Mouse (Mus musculus) heart, embryonic 15.5 days (tissue): ENCODE results near the gene Tmem221. TPM values are rescaled to one million over a fixed set of nuclear protein-coding genes. Genes with fewer than 3 reads are reported as not detected.

ENCODE experiments used
- ATAC-seq: fragments of 200-750 bp; cut with Nextera tagmentation; replicated peaks from 2 replicates; pipeline ENCODE4 v1.8.0; 2017; ENCODE audit warnings: low read depth, moderate TSS enrichment; ENCODE audit not compliant: insufficient number of reproducible peaks, insufficient read depth, low FRiP score
- H3K27ac ChIP-seq: fragments of 300-500 bp; sonication (generic); 2 replicates; pipeline ENCODE4 v1.5.1; 2015; ENCODE audit warnings: mild to moderate bottlenecking, inconsistent platforms
- H3K27me3 ChIP-seq: fragments of 300-500 bp; sonication (generic); 2 replicates; pipeline ENCODE4 v1.6.1; 2015; ENCODE audit warnings: inconsistent platforms
- H3K36me3 ChIP-seq: fragments of 300-500 bp; sonication (generic); 2 replicates; pipeline ENCODE4 v1.6.1; 2015; ENCODE audit warnings: mild to moderate bottlenecking, inconsistent platforms
- H3K4me1 ChIP-seq: fragments of 300-500 bp; sonication (generic); replicated peaks from 2 replicates; pipeline ENCODE4 v1.6.1; 2015; ENCODE audit warnings: inconsistent platforms
- H3K4me2 ChIP-seq: fragments of 300-500 bp; sonication (generic); 2 replicates; pipeline ENCODE4 v1.6.1; 2015; ENCODE audit warnings: inconsistent platforms, mild to moderate bottlenecking, moderate library complexity
- H3K4me3 ChIP-seq: fragments of 300-500 bp; sonication (generic); 2 replicates; pipeline ENCODE4 v1.5.1; 2015; ENCODE audit warnings: mild to moderate bottlenecking, inconsistent platforms
- H3K9ac ChIP-seq: fragments of 300-500 bp; sonication (generic); 2 replicates; pipeline ENCODE4 v1.6.1; 2015; ENCODE audit warnings: mild to moderate bottlenecking, inconsistent platforms
- H3K9me3 ChIP-seq: fragments of 300-500 bp; sonication (generic); replicated peaks from 2 replicates; pipeline ENCODE4 v1.6.1; 2016; ENCODE audit warnings: inconsistent platforms
- WGBS: fragments of 180-500 bp; shearing (Covaris S2); methylation state at CpG from one replicate; pipeline ENCODE4 v1.1.7; 2015; ENCODE audit warnings: mixed read lengths; 5-methylcytosine and 5-hydroxymethylcytosine counted together
- polyA plus RNA-seq: library from polyadenylated mRNA; unstranded; fragments of >200 nt; fragmentation: Nextera tagmentation; extraction: Ambion mirVana; gene quantifications from 2 replicates; pipeline ENCODE4 v1.2.1, GENCODE M21; 2015

Tmem221 gene
- polyA plus RNA-seq = 0.42 and 1.1 TPM in 2 replicates

- Histone ChIP-seq H3K27me3 (peaks cover 70% of the 10 kb centered on the region), H3K4me1 (peaks cover 20% of the 10 kb centered on the region), H3K4me2 (peak within 1 kb of the TSS; percentile 66), H3K9ac (0 out of 2 replicates have a peak within 1 kb of the TSS, but pooled peaks have one; percentile 21), H3K27ac (no peak within 1 kb of the TSS), H3K36me3 (no peaks in the 10 kb centered on the region), H3K9me3 (no peaks in the 10 kb centered on the region), H3K4me3 (peak within 1 kb of the TSS; percentile 48)
- WGBS = 4% methylated on average over 70 of the region's 70 CpGs
- ATAC-seq = peak; percentile 10; the same call in 1 of the 2 replicates
These were observed at the start of gene Tmem221 for GRCm38 (mm10) chr8:71558071-71558957. Tmem221 (minus strand) TSS chr8:71558871.

DNA sequence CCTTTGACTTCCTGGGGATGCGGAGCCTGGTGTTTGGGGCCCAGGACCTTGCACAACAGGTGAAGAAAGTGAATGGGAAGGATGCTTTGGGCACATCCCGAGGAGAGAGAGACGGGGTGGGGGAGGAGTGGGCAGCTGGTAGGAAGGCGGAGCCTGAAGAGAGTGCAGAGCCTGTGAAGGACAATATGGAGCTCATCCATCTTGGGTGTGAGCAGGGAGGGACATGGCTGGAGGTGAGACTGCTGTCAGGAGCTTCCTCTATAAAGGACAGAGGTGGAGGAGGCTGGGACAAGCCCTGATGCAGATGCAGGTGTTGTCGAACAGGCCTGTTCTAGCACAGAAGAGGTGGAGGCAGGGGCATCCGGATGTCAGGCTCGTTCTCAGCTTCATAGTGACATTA, 45.4 kb upstream of the Tmem221 start:
- Histone ChIP-seq H3K27ac (no peak overlapping the region), H3K9me3 (no peaks in the 10 kb centered on the region), H3K9ac (no peak overlapping the region), H3K4me1 (peaks cover 17% of the 10 kb centered on the region), H3K4me3 (no peak overlapping the region), H3K27me3 (peaks cover 47% of the 10 kb centered on the region), H3K36me3 (0 out of 2 replicates have a peak, but pooled peaks cover 5% of the 10 kb centered on the region), H3K4me2 (no peak overlapping the region)
- 68% methylated on average over 7 of the region's 7 CpGs for WGBS
- ATAC-seq = no peak

DNA sequence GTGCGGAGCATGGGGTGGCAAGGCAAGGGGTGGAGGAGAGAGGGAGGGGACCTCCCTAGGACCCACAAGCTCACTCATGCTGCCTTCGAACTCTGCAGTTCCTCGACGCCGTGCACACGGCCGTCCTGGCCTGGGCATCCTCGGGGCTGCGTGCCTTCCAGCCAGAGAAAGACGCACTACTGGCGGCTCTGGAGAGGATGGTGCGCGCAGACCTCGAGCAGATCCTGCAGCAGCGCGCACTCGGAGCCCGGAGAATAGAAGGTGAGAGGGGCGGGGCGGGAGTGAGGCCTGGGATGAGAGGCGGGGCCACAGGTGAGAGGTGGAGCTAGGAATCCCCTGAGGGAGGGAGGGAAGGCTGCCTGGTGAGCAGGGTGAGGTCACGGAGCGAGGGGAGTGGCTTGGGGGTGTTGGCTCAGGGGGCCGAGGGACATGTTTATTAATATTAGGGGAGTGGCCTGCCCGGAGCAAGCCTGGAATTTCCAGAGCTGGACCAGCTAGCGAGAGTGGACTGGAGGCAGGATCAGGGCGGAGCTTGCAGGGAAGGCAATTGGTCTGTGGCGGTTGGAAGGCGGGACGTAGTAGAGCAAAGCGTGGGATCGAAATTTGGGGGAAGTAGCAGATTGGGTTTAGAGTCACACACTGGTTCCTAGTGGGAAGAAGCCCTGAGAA, 44.1 kb upstream of the Tmem221 start:
- Histone ChIP-seq H3K4me1 (peaks cover 17% of the 10 kb centered on the region), H3K27ac (no peak overlapping the region), H3K4me2 (peak overlapping the region; percentile 70), H3K27me3 (peaks cover 47% of the 10 kb centered on the region), H3K36me3 (0 out of 2 replicates have a peak, but pooled peaks cover 5% of the 10 kb centered on the region), H3K9me3 (no peaks in the 10 kb centered on the region), H3K4me3 (peak overlapping the region; percentile 43), H3K9ac (peak overlapping the region; percentile 15; the same call in 1 of the 2 replicates)
- WGBS = 3% methylated on average over 32 of the region's 32 CpGs
- peak; percentile 74 for ATAC-seq

- WGBS = 3% methylated on average over 62 of the region's 65 CpGs
- Histone ChIP-seq H3K9me3 (no peaks in the 10 kb centered on the region), H3K4me2 (peak overlapping the region; percentile 70), H3K4me3 (peak overlapping the region; percentile 43), H3K4me1 (peaks cover 17% of the 10 kb centered on the region), H3K9ac (peak overlapping the region; percentile 25), H3K36me3 (0 out of 2 replicates have a peak, but pooled peaks cover 5% of the 10 kb centered on the region), H3K27ac (no peak overlapping the region), H3K27me3 (peaks cover 47% of the 10 kb centered on the region)
- peak; percentile 7; the same call in 1 of the 2 replicates for ATAC-seq
These were observed 43.4 kb upstream of the Tmem221 start for GRCm38 (mm10) chr8:71601939-71602665.

DNA sequence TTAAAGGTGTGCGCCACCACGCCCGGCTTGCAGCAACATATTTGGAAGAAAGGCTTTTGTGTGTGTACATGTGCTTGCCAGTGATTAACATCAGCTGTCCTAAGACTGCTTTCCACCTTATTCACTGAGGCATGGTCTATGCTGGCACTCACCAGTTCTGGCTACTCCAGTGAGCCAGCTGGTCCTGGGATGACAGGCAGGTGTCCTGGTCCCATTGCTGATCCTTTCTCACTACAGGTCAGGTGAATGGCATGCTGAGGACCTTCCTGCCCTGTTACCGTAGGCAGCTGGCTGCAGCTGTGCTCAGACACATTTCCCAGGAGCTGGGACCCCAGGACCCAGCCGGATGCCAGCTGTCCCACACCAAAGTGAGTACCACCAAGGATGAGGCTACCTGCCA, 40.2 kb upstream of the Tmem221 start:
- 0 out of 2 replicates have a peak, but pooled peaks cover 5% of the 10 kb centered on the region for H3K36me3 ChIP-seq
- no peak overlapping the region for H3K9ac ChIP-seq
- ATAC-seq = no peak
- H3K27ac ChIP-seq = no peak overlapping the region
- WGBS = 89% methylated on average over 5 of the region's 5 CpGs
- no peak overlapping the region for H3K4me2 ChIP-seq
- H3K4me3 ChIP-seq = no peak overlapping the region
- H3K4me1 ChIP-seq = peaks cover 29% of the 10 kb centered on the region
- H3K27me3 ChIP-seq = peaks cover 40% of the 10 kb centered on the region
- no peaks in the 10 kb centered on the region for H3K9me3 ChIP-seq

- peaks cover 35% of the 10 kb centered on the region for H3K27me3 ChIP-seq
- no peak overlapping the region for H3K9ac ChIP-seq
- H3K4me3 ChIP-seq = no peak overlapping the region
- no peak overlapping the region for H3K27ac ChIP-seq
- no peak for ATAC-seq
- H3K4me2 ChIP-seq = no peak overlapping the region
- H3K9me3 ChIP-seq = no peaks in the 10 kb centered on the region
- peaks cover 32% of the 10 kb centered on the region for H3K4me1 ChIP-seq
- 0 out of 2 replicates have a peak, but pooled peaks cover 5% of the 10 kb centered on the region for H3K36me3 ChIP-seq
These were observed 39.7 kb upstream of the Tmem221 start for GRCm38 (mm10) chr8:71598375-71598774.

- ATAC-seq = no peak
- H3K27ac ChIP-seq = no peak within 1 kb of the TSS
- no peak within 1 kb of the TSS for H3K4me2 ChIP-seq
- H3K36me3 ChIP-seq = 0 out of 2 replicates have a peak, but pooled peaks cover 5% of the 10 kb centered on the region
- H3K27me3 ChIP-seq = peaks cover 26% of the 10 kb centered on the region
- peaks cover 32% of the 10 kb centered on the region for H3K4me1 ChIP-seq
- 82% methylated on average over 3 of the region's 3 CpGs for WGBS
- H3K9ac ChIP-seq = no peak within 1 kb of the TSS
- no peak within 1 kb of the TSS for H3K4me3 ChIP-seq
- no peaks in the 10 kb centered on the region for H3K9me3 ChIP-seq
These were observed 38.8 kb upstream of the Tmem221 start, which contains the start of gene Fam129c for GRCm38 (mm10) chr8:71597451-71597850. Fam129c (plus strand) TSS chr8:71597648.

DNA sequence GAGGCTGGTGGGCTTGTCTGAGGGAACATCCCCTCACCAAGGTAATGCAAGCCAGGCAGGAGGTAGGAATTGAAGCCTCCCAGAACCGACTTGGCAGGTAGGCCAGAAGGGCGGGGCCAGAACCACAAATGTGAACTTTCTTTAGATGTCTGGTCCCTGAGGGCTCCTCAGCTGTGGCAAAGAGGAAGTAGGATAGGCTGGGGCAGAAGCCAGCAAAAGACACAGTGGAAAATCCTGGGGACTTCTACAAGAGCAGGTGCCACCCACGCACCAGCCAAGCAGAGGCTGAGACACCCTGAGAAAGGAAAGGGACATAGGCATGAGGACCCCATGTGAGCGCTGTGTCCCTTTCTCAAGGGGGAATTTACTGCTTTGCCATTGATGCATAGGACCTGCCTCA, 38.1 kb upstream of the Tmem221 start:
- Histone ChIP-seq H3K27ac (no peak overlapping the region), H3K36me3 (0 out of 2 replicates have a peak, but pooled peaks cover 5% of the 10 kb centered on the region), H3K4me2 (no peak overlapping the region), H3K9me3 (no peaks in the 10 kb centered on the region), H3K4me1 (peaks cover 25% of the 10 kb centered on the region), H3K27me3 (peaks cover 19% of the 10 kb centered on the region), H3K9ac (no peak overlapping the region), H3K4me3 (no peak overlapping the region)
- WGBS = 69% methylated on average over 4 of the region's 4 CpGs
- ATAC-seq = no peak

GRCm38 (mm10) chr8:71596384-71596783, 37.7 kb upstream of the Tmem221 start:
- H3K36me3 ChIP-seq = 0 out of 2 replicates have a peak, but pooled peaks cover 5% of the 10 kb centered on the region
- 57% methylated on average over 6 of the region's 6 CpGs for WGBS
- H3K27ac ChIP-seq = no peak overlapping the region
- no peak overlapping the region for H3K4me3 ChIP-seq
- peaks cover 25% of the 10 kb centered on the region for H3K4me1 ChIP-seq
- H3K4me2 ChIP-seq = no peak overlapping the region
- H3K9ac ChIP-seq = no peak overlapping the region
- H3K9me3 ChIP-seq = no peaks in the 10 kb centered on the region
- H3K27me3 ChIP-seq = peaks cover 15% of the 10 kb centered on the region
- ATAC-seq = no peak

DNA sequence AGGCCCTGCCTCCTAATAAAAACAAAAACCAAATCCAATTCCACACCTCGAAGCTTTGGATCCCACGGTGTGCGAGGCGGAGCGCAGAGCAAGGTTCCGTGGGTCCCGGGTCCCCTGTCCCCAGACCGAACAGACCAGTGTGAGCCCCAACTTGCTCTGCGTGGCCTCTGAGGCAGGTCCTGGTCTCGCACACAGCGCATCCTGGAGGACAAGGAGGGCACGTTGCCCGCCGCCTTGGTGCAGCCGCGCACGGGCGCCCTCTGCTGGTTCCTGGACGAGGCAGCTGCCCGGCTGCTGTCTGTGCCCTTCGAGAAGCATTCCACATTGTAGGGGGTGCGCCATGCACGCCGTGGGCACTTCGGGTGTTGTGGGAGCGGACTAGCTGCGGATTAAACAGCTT, 37.2 kb upstream of the Tmem221 start:
- Histone ChIP-seq H3K36me3 (0 out of 2 replicates have a peak, but pooled peaks cover 5% of the 10 kb centered on the region), H3K27ac (no peak overlapping the region), H3K27me3 (peaks cover 10% of the 10 kb centered on the region), H3K4me2 (no peak overlapping the region), H3K9me3 (no peaks in the 10 kb centered on the region), H3K9ac (0 out of 2 replicates have a peak overlapping the region, but pooled peaks have one; percentile 8), H3K4me3 (no peak overlapping the region), H3K4me1 (peaks cover 29% of the 10 kb centered on the region)
- ATAC-seq = no peak
- WGBS = 9% methylated on average over 27 of the region's 27 CpGs
